Mouse (Mus musculus): ENCODE results near the gene Vamp5.

GRCm38 (mm10) chr6:72359343-72359742, 20.9 kb downstream of the Vamp5 start:
- no peak for TF ChIP-seq HCFC1 (IDR thresholded peaks at IDR 0.05; ENCODE audit: borderline replicate concordance, insufficient read depth, low read length)
- no peak for TF ChIP-seq ZC3H11A (IDR thresholded peaks at IDR 0.05; ENCODE audit: borderline replicate concordance, low read depth, low read length)
- TF ChIP-seq CHD2 (IDR thresholded peaks at IDR 0.05; ENCODE audit: low read depth, low read length) = no peak
- no peak for TF ChIP-seq ZNF384 (IDR thresholded peaks at IDR 0.05; ENCODE audit: low read depth, low read length)
- TF ChIP-seq MAFK (IDR thresholded peaks at IDR 0.05; ENCODE audit: insufficient read depth, low read depth, low read length) = no peak

All from ES-E14 (cell line).